Comparison of ENCODE assay signal across 10 mouse cellular contexts in the genomic region with DNA sequence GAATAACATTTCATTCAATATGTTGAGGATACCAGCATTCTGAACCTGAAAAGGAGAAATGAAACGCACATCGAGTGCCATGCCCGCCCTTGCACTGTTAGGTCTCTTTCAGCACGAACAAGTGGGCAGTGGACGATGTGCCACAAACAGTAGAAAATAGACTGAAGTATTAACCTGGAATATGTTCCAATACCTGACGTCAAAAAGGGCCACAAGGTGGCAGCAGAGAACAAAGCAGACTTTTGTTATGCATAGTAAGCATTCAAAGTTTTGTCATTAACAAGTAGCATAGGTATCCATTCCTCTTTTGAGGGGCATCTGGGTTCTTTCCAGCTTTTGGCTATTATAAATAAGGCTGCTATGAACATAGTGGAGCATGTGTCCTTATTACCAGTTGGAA.
DNase-seq lines count a peak whose midpoint lies in the region; ATAC-seq and TF ChIP-seq lines count a peak whose summit lies in the region.
"Had no signal": no experiment of that assay in that cellular context is flagged by ENCODE, and none has a peak within 500 bp of the region (broad histone marks: within the 10 kb centered on the region; RNA-seq: fewer than 3 reads in every experiment).

No protein-coding gene starts in this region.

- no peak overlapping the region for H3K4me2 ChIP-seq in midbrain, embryonic 16.5 days (ENCODE audit: low read length)
- no peak overlapping the region for H3K4me2 ChIP-seq in kidney, postnatal 0 days (ENCODE audit: low read length)
- H3K4me2 ChIP-seq in limb, embryonic 14.5 days (replicated peaks; ENCODE audit: low read depth, low read length, severe bottlenecking), result no peak overlapping the region

- H3K36me3 ChIP-seq in midbrain, embryonic 10.5 days, result no peaks in the 10 kb centered on the region
- H3K36me3 ChIP-seq in midbrain, embryonic 16.5 days (ENCODE audit: control insufficient read depth, insufficient read depth, low read length), result no peaks in the 10 kb centered on the region
- H3K36me3 ChIP-seq in kidney, postnatal 0 days (ENCODE audit: insufficient read depth, low read length), result no peaks in the 10 kb centered on the region
- no peaks in the 10 kb centered on the region for H3K36me3 ChIP-seq in limb, embryonic 14.5 days (ENCODE audit: control insufficient read depth, insufficient read depth, low read length)

- 71% methylated on average over 6 of the region's 6 CpGs for WGBS in midbrain, embryonic 10.5 days
- WGBS in midbrain, embryonic 16.5 days, result 67% methylated on average over 6 of the region's 6 CpGs
- 64% methylated on average over 6 of the region's 6 CpGs for WGBS in kidney, postnatal 0 days
- 66% methylated on average over 6 of the region's 6 CpGs for WGBS in limb, embryonic 14.5 days

- no peak for TF ChIP-seq POLR2A in limb, embryonic 14.5 days (IDR thresholded peaks at IDR 0.05; ENCODE audit: borderline replicate concordance, extremely low read depth, insufficient read depth, insufficient read length)

- no peaks in the 10 kb centered on the region for H3K4me1 ChIP-seq in midbrain, embryonic 10.5 days
- no peaks in the 10 kb centered on the region for H3K4me1 ChIP-seq in midbrain, embryonic 16.5 days (ENCODE audit: control insufficient read depth, insufficient read depth, low read length)
- H3K4me1 ChIP-seq in kidney, postnatal 0 days (replicated peaks; ENCODE audit: insufficient read depth, low read length), result no peaks in the 10 kb centered on the region
- no peaks in the 10 kb centered on the region for H3K4me1 ChIP-seq in limb, embryonic 14.5 days (ENCODE audit: control insufficient read depth, insufficient read depth, low read length)
- H3K4me1 ChIP-seq: megakaryocyte, embryonic 14.5 days had no signal

- peaks cover 41% of the 10 kb centered on the region for H3K27me3 ChIP-seq in midbrain, embryonic 10.5 days (ENCODE audit: low read depth, poor library complexity, severe bottlenecking)
- H3K27me3 ChIP-seq in midbrain, embryonic 16.5 days (ENCODE audit: control insufficient read depth, insufficient read depth, low read depth, low read length), result no peaks in the 10 kb centered on the region; the same call in 1 of the 2 replicates
- no peaks in the 10 kb centered on the region for H3K27me3 ChIP-seq in kidney, postnatal 0 days (ENCODE audit: insufficient read depth, low read length)
- H3K27me3 ChIP-seq in limb, embryonic 14.5 days (ENCODE audit: control insufficient read depth, insufficient read depth, low read length), result no peaks in the 10 kb centered on the region

- no peak overlapping the region for H3K4me3 ChIP-seq in midbrain, embryonic 10.5 days
- H3K4me3 ChIP-seq in midbrain, embryonic 16.5 days (ENCODE audit: low read depth, low read length), result no peak overlapping the region
- no peak overlapping the region for H3K4me3 ChIP-seq in kidney, postnatal 0 days (replicated peaks; ENCODE audit: low read depth, low read length)
- no peak overlapping the region for H3K4me3 ChIP-seq in limb, embryonic 14.5 days (replicated peaks; ENCODE audit: low read length)
- H3K4me3 ChIP-seq: erythroblast, embryonic 14.5 days; megakaryocyte, embryonic 14.5 days had no signal

- no peak for ATAC-seq in midbrain, embryonic 16.5 days
- ATAC-seq in common myeloid progenitor, adult 5-6 weeks (replicated peaks; ENCODE audit: low read depth, poor library complexity, severe bottlenecking), result peak; percentile 73; the same call in 1 of the 2 replicates
- no peak for ATAC-seq in kidney, postnatal 0 days (replicated peaks; ENCODE audit: low FRiP score, low read depth)
- ATAC-seq in limb, embryonic 14.5 days (ENCODE audit: low FRiP score, low read depth), result no peak
- no peak for ATAC-seq in erythroblast, adult 5-6 weeks (replicated peaks; ENCODE audit: low FRiP score, poor library complexity, severe bottlenecking)

- peak; percentile 79 for TF ChIP-seq CTCF in kidney, postnatal 0 days (IDR thresholded peaks at IDR 0.05; ENCODE audit: low read depth)

- H3K27ac ChIP-seq in midbrain, embryonic 10.5 days (replicated peaks), result no peak overlapping the region
- H3K27ac ChIP-seq in midbrain, embryonic 16.5 days (ENCODE audit: low read length), result no peak overlapping the region
- no peak overlapping the region for H3K27ac ChIP-seq in kidney, postnatal 0 days
- H3K27ac ChIP-seq in limb, embryonic 14.5 days (replicated peaks; ENCODE audit: low read depth, low read length), result no peak overlapping the region

- no peak overlapping the region for H3K9ac ChIP-seq in midbrain, embryonic 16.5 days (ENCODE audit: low read depth, low read length)
- no peak overlapping the region for H3K9ac ChIP-seq in kidney, postnatal 0 days (ENCODE audit: low read depth, low read length)
- no peak overlapping the region for H3K9ac ChIP-seq in limb, embryonic 14.5 days (ENCODE audit: low read depth, low read length, severe bottlenecking)

- no peaks in the 10 kb centered on the region for H3K9me3 ChIP-seq in midbrain, embryonic 10.5 days (replicated peaks)
- H3K9me3 ChIP-seq in midbrain, embryonic 16.5 days (replicated peaks; ENCODE audit: control insufficient read depth, low read length, poor library complexity, severe bottlenecking), result no peaks in the 10 kb centered on the region
- H3K9me3 ChIP-seq in kidney, postnatal 0 days (replicated peaks; ENCODE audit: low read length), result no peaks in the 10 kb centered on the region
- H3K9me3 ChIP-seq in limb, embryonic 14.5 days (ENCODE audit: control insufficient read depth, low read length), result no peaks in the 10 kb centered on the region
- H3K9me3 ChIP-seq: megakaryocyte, embryonic 14.5 days had no signal

- DNase-seq in midbrain, embryonic 10.5 days (ENCODE audit: low spot score), result peak; percentile 23
- peak; percentile 78 for DNase-seq in adipocyte (ENCODE audit: low spot score)
- DNase-seq in kidney, postnatal 0 days (ENCODE audit: low spot score), result peak; percentile 53
- DNase-seq in limb, embryonic 14.5 days (ENCODE audit: low spot score), result peak; percentile 79
- peak; percentile 13 for DNase-seq in retina, postnatal 7 days (ENCODE audit: low read depth, low spot score)

Comparison
In these comparisons a context has a peak if more than half of its experiments do, and no peak if none do; other contexts are left out.
1. DNase-seq: peak in every context shown above with its lines; median percentile 79 in limb, embryonic 14.5 days; 78 in adipocyte; 53 in kidney, postnatal 0 days; 23 in midbrain, embryonic 10.5 days; 13 in retina, postnatal 7 days.